Mouse (Mus musculus) CD4-positive naive resting alpha-beta T cell, adult 76 days (primary cell): ENCODE measurements around the gene Vmn1r222. TPM values are rescaled to one million over a fixed set of nuclear protein-coding genes. Genes with fewer than 3 reads are reported as not detected.

Source experiments
- total RNA-seq: library from RNA; stranded (reverse); gene quantifications from one replicate; pipeline ENCODE4 v1.2.4, GENCODE M21; 2023

The Vmn1r222 gene
- not detected for total RNA-seq

DNA sequence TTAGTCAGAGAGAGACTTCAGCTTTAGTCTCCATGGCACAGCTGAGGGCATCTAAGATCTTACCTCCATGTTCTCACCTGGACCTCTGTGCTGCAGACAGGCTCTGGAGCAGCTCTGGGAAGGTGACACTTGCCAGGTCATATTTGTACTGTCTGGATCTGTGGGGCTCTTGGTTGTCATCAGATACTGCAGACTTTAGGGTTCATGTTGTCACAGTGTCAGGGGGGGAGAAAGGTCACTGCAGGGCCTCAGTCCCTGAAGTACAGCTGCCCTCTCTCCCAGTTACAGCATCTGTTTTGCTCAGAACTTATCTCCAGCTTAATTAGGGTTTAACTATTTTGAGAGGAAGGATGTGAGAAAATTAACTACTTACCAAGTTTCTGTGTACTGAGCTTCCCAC, at the start of gene Vmn1r222:
TSS of gene Vmn1r222 (minus strand) at position 101 of the 400 bp plus-strand sequence.

DNA sequence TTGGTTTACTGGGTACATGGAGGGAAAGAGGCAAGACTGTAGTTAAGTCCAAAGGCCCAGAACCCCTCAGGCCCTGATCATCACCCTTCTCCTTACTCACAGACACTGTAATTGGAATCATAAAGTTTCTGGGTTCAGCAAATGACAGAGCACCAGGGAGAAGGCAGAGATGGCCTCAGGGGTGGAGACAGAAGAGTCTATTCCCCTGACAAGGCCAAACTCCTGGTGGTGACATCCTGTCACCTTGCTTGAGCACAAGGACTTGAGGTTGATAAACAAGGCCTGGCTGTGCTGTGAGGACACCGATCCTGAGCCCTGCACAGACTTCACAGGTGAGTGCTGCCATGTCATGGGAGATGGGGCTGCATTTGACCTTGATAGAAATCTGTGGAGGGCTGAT, 11.1 kb upstream of the Vmn1r222 start, which contains the start of gene Vmn1r223:
TSS of gene Vmn1r223 (plus strand) at position 301 of the 400 bp plus-strand sequence.

DNA sequence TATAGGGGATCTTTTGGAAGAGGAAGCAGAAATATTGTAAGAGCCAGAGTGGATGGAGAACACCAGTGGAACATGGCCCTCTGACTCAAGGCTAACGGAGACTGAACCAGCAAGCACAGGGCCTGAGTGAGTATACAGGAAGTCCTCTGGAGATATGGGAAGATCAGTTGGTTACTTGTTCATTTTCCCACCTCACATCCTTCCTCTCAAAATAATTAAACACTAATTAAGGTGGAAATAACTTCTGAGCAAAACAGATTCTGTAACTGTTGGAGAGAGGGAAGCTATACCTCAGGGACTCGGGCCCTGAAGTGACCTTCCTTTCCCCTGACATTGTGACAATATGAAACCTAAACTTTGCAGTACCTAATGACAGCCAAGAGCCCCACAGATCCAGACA, 21.9 kb downstream of the Vmn1r222 start, which contains the start of gene Vmn1r221:
TSS of gene Vmn1r221 (plus strand) at position 301 of the 400 bp plus-strand sequence.

DNA sequence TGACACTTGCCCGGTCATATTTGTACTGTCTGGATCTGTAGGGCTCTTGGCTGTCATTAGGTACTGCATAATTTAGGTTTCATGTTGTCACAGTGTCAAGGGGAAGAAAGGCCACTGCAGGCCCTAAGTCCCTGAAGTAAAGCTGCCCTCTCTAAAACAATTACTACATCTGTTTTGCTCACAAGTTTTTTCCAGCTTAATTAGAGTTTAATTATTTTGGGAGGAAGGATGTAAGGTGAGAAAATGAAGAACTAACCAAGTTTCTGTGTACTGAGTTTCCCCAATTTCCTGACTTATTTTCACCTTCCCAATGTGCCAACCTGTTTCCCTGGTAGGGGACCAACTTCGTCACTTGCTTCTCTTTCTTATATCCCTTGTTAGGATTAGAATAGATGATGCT, 47.9 kb downstream of the Vmn1r222 start, which contains the start of gene Vmn1r220:
TSS of gene Vmn1r220 (minus strand) at position 101 of the 400 bp plus-strand sequence.

Other genes starting within 250 kb of the Vmn1r222 start
- gene Vmn1r213, start 228.3 kb downstream of the Vmn1r222 start, total RNA-seq: not detected
- not detected for gene Vmn1r214, start 205.5 kb downstream of the Vmn1r222 start, total RNA-seq
- gene Vmn1r215, start 167.9 kb downstream of the Vmn1r222 start, total RNA-seq: not detected
- not detected for gene Vmn1r217, start 117.7 kb downstream of the Vmn1r222 start, total RNA-seq
- not detected for gene Vmn1r218, start 102.8 kb downstream of the Vmn1r222 start, total RNA-seq
- not detected for gene Vmn1r219, start 76.6 kb downstream of the Vmn1r222 start, total RNA-seq
- gene Vmn1r220, start 48.0 kb downstream of the Vmn1r222 start, total RNA-seq: not detected
- gene Vmn1r221, start 21.8 kb downstream of the Vmn1r222 start, total RNA-seq: not detected
- not detected for gene Vmn1r223, start 11.2 kb upstream of the Vmn1r222 start, total RNA-seq
- 13.3 TPM for gene Zfp322a, start 133.3 kb upstream of the Vmn1r222 start, total RNA-seq
- gene Abt1, start 187.9 kb upstream of the Vmn1r222 start, total RNA-seq: 15.9 TPM
- not detected for gene Btn1a1, start 230.0 kb upstream of the Vmn1r222 start, total RNA-seq